Mouse (Mus musculus) forebrain, embryonic 10.5 days (tissue): ENCODE data around the gene Unc50. TPM values are rescaled to one million over a fixed set of nuclear protein-coding genes. Genes with fewer than 3 reads are reported as not detected.

ENCODE experiments used
- DNase-seq: peaks from one replicate; pipeline ENCODE4 v3.0.0-alpha.2; 2017; ENCODE audit warnings: low spot score; ENCODE audit errors: extremely low spot score
- H3K27ac ChIP-seq: fragments of 300-500 bp; sonication (generic); 2 replicates; pipeline ENCODE4 v1.5.1; 2016; ENCODE audit warnings: mild to moderate bottlenecking
- H3K27me3 ChIP-seq: fragments of 300-500 bp; sonication (generic); 2 replicates; pipeline ENCODE4 v1.6.1; 2016; ENCODE audit warnings: mild to moderate bottlenecking; ENCODE audit not compliant: poor library complexity, severe bottlenecking
- H3K36me3 ChIP-seq: fragments of 300-500 bp; sonication (generic); replicated peaks from 2 replicates; pipeline ENCODE4 v1.6.1; 2016; ENCODE audit warnings: mild to moderate bottlenecking, moderate library complexity
- H3K4me1 ChIP-seq: fragments of 300-500 bp; sonication (generic); 2 replicates; pipeline ENCODE4 v1.6.1; 2016
- H3K4me3 ChIP-seq: fragments of 300-500 bp; sonication (generic); 2 replicates; pipeline ENCODE4 v1.5.1; 2016; ENCODE audit warnings: mild to moderate bottlenecking, moderate library complexity
- H3K9me3 ChIP-seq: fragments of 300-500 bp; sonication (generic); 2 replicates; pipeline ENCODE4 v1.6.1; 2016; ENCODE audit warnings: mild to moderate bottlenecking, moderate library complexity
- WGBS: fragments of 180-500 bp; shearing (Covaris S2); methylation state at CpG from one replicate; pipeline ENCODE4 v1.1.7; 2016; 5-methylcytosine and 5-hydroxymethylcytosine counted together
- polyA plus RNA-seq: library from polyadenylated mRNA; unstranded; fragments of >200 nt; fragmentation: Nextera tagmentation; extraction: Ambion mirVana; gene quantifications from 2 replicates; pipeline ENCODE4 v1.2.1, GENCODE M21; 2016

The Unc50 gene
- polyA plus RNA-seq, 1 experiment from 2014 or later, result 113 TPM

DNA sequence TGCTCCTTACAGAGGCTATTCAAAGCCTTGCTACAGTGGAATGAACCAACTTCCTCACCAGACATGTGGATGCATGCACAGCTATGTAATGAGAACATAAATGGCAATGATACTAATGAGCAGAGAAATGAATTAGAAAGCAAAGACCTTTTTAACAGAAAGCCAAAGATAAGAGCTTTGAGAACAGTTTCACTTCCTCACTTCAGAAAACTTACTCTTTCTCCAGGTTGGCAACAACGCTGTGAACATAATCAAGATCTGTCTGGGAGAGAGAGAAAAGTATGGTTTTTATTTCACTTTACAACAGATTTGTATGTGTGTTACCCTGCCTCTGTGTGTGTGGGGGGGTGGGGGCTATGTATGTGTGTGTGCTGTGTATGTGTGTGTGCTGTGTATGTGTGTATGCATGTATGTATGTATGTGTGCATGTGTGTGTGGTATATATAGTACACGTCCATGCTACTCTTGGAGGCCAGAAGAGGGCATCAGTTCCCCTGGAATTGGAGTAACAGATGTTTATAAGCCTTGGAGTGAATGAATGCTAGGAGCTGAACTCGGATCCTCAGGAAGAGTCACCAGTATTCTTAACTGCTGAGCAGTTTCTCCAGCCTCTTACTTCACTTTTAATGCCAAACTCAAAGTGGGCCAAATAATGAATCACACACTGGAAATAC is 36.5 kb downstream of the Unc50 start:
- no peaks in the 10 kb centered on the region for H3K36me3 ChIP-seq
- no peaks in the 10 kb centered on the region for H3K4me1 ChIP-seq
- DNase-seq, result no peak
- no peak overlapping the region for H3K4me3 ChIP-seq
- H3K27ac ChIP-seq, result no peak overlapping the region
- H3K27me3 ChIP-seq, result no peaks in the 10 kb centered on the region
- H3K9me3 ChIP-seq, result no peaks in the 10 kb centered on the region
- WGBS, result 90% methylated on average over 3 of the region's 3 CpGs

DNA sequence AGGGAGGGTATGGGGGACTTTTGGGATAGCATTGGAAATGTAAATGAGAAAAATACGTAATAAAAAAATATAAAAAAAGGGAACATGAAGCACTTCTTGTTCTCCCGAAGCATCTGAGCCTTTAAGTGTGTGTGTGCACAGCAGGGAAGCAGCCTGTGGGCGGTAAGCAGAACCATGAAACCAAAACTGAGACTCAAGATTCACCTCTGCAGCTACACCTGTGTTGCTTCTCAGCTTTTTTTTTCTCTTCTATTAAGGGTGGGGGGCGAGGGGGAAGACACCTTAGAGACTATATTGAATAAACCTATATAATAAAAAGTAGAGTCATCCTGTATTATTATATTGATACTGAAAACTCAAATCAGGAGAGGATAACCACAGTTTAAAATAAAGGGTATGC is 37.9 kb downstream of the Unc50 start:
- WGBS, result 86% methylated on average over 4 of the region's 4 CpGs
- Histone ChIP-seq H3K27me3 (no peaks in the 10 kb centered on the region), H3K9me3 (no peaks in the 10 kb centered on the region), H3K36me3 (no peaks in the 10 kb centered on the region), H3K4me1 (no peaks in the 10 kb centered on the region), H3K27ac (no peak overlapping the region), H3K4me3 (no peak overlapping the region)
- DNase-seq, result no peak

- no peak overlapping the region for H3K4me3 ChIP-seq
- H3K27me3 ChIP-seq, result no peaks in the 10 kb centered on the region
- 95% methylated on average over 5 of the region's 5 CpGs for WGBS
These were observed 39.1 kb downstream of the Unc50 start for GRCm38 (mm10) chr1:37469007-37469406.

GRCm38 (mm10) chr1:37471179-37472148 is 41.5 kb downstream of the Unc50 start:
- no peaks in the 10 kb centered on the region for H3K27me3 ChIP-seq
- no peaks in the 10 kb centered on the region for H3K9me3 ChIP-seq
- DNase-seq, result no peak
- no peaks in the 10 kb centered on the region for H3K36me3 ChIP-seq
- WGBS, result 80% methylated on average over 6 of the region's 6 CpGs
- no peak overlapping the region for H3K27ac ChIP-seq
- no peak overlapping the region for H3K4me3 ChIP-seq
- H3K4me1 ChIP-seq, result no peaks in the 10 kb centered on the region; the same call in 1 of the 2 replicates

More at GRCm38 (mm10) chr1:37469007-37469406, 39.1 kb downstream of the Unc50 start:
- DNase-seq, result no peak
- H3K4me1 ChIP-seq, result no peaks in the 10 kb centered on the region
- H3K36me3 ChIP-seq, result no peaks in the 10 kb centered on the region
- no peak overlapping the region for H3K27ac ChIP-seq
- no peaks in the 10 kb centered on the region for H3K9me3 ChIP-seq

DNA sequence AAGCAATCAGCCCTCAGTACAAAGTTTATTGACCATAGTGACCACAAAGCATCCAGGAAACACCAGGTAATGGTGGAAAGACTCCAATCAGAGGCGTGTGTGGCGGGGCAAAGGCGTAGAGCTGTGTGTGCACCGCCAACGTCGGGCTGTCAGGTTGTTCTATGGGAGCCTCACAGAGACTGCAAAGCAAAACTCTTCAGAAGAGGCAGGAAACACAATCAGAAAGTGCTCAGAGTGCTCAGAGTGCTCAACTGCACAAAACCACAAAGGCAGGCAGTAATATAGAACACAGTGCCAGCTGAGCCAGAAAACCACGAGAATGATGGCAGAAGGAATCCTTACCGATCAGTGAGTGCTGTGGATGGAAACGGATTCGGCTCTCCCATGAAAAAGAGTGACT is 43.3 kb downstream of the Unc50 start:
- no peaks in the 10 kb centered on the region for H3K36me3 ChIP-seq
- no peak overlapping the region for H3K4me3 ChIP-seq
- WGBS, result 94% methylated on average over 10 of the region's 10 CpGs
- no peaks in the 10 kb centered on the region for H3K27me3 ChIP-seq
- DNase-seq, result no peak
- no peaks in the 10 kb centered on the region; the same call in 1 of the 2 replicates for H3K4me1 ChIP-seq
- no peak overlapping the region for H3K27ac ChIP-seq
- no peaks in the 10 kb centered on the region for H3K9me3 ChIP-seq

DNA sequence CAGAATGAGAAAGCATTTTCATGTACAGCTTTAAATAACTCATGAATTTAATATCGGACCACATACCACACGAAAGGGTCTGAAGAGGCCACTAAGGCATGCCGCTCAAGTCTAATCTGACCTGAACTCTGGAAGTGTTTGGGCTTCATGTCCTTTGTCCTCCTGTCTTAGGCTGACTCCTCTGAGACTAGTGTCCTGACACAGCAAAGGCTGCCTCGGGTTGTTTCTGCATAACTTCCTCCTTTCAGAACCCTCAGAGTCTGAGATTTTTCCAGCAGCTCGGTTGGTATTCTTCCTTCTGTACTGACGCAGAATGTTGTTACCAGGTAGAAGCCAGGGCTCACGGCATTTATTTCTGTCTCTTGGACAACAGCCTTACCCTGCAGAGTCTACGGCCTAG is 44.1 kb downstream of the Unc50 start:
- Histone ChIP-seq H3K27me3 (no peaks in the 10 kb centered on the region), H3K4me3 (no peak overlapping the region), H3K9me3 (no peaks in the 10 kb centered on the region), H3K27ac (no peak overlapping the region), H3K4me1 (no peaks in the 10 kb centered on the region; the same call in 1 of the 2 replicates), H3K36me3 (no peaks in the 10 kb centered on the region)
- no peak for DNase-seq
- 89% methylated on average over 8 of the region's 8 CpGs for WGBS

- H3K27ac ChIP-seq, result no peak overlapping the region
- no peak for DNase-seq
- H3K27me3 ChIP-seq, result no peaks in the 10 kb centered on the region
- no peaks in the 10 kb centered on the region; the same call in 1 of the 2 replicates for H3K4me1 ChIP-seq
- no peak overlapping the region for H3K4me3 ChIP-seq
- H3K9me3 ChIP-seq, result no peaks in the 10 kb centered on the region
- 91% methylated on average over 6 of the region's 6 CpGs for WGBS
- H3K36me3 ChIP-seq, result no peaks in the 10 kb centered on the region
These were observed 44.8 kb downstream of the Unc50 start for GRCm38 (mm10) chr1:37474634-37475190.

- DNase-seq, result no peak
- Histone ChIP-seq H3K9me3 (no peaks in the 10 kb centered on the region), H3K4me1 (no peaks in the 10 kb centered on the region; the same call in 1 of the 2 replicates), H3K36me3 (no peaks in the 10 kb centered on the region), H3K27ac (no peak overlapping the region), H3K4me3 (no peak overlapping the region), H3K27me3 (no peaks in the 10 kb centered on the region)
- 89% methylated on average over 3 of the region's 3 CpGs for WGBS
These were observed 45.4 kb downstream of the Unc50 start for GRCm38 (mm10) chr1:37475312-37475711.

DNA sequence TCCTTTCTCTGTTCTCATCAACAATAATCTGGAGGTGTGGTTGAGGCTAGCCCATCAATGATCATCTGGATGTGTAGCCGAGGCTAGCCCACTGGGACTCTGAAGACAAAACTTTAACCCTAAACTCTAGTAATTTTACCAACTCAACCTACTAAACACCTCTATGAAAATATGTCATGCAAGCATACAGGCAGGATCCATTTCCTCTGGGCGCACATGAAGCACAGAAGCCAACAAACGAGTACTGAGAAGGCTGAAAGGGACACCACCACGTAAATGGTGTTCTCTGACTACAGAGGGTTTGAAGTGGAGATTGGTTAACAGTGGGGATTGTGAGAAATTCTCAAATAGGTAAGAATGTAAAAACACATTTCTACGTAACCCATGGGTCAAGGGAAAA is 47.3 kb downstream of the Unc50 start:
- 91% methylated on average over 5 of the region's 5 CpGs for WGBS
- no peak overlapping the region for H3K4me3 ChIP-seq
- H3K36me3 ChIP-seq, result no peaks in the 10 kb centered on the region

GRCm38 (mm10) chr1:37477928-37478327 is 48.0 kb downstream of the Unc50 start:
- Histone ChIP-seq H3K27me3 (no peaks in the 10 kb centered on the region), H3K9me3 (no peaks in the 10 kb centered on the region), H3K4me3 (no peak overlapping the region), H3K36me3 (no peaks in the 10 kb centered on the region), H3K4me1 (no peaks in the 10 kb centered on the region; the same call in 1 of the 2 replicates), H3K27ac (no peak overlapping the region)
- no peak for DNase-seq
- 95% methylated on average over 5 of the region's 5 CpGs for WGBS

More for the DNA sequence above, 47.3 kb downstream of the Unc50 start:
- no peak for DNase-seq
- no peaks in the 10 kb centered on the region; the same call in 1 of the 2 replicates for H3K4me1 ChIP-seq
- H3K27ac ChIP-seq, result no peak overlapping the region
- H3K9me3 ChIP-seq, result no peaks in the 10 kb centered on the region
- no peaks in the 10 kb centered on the region for H3K27me3 ChIP-seq

- Histone ChIP-seq H3K27me3 (no peaks in the 10 kb centered on the region), H3K9me3 (no peaks in the 10 kb centered on the region), H3K4me3 (no peak overlapping the region), H3K36me3 (no peaks in the 10 kb centered on the region), H3K27ac (no peak overlapping the region), H3K4me1 (no peaks in the 10 kb centered on the region; the same call in 1 of the 2 replicates)
- DNase-seq, result no peak
- WGBS, result 82% methylated on average over 7 of the region's 7 CpGs
These were observed 48.5 kb downstream of the Unc50 start for GRCm38 (mm10) chr1:37478416-37478815.

DNA sequence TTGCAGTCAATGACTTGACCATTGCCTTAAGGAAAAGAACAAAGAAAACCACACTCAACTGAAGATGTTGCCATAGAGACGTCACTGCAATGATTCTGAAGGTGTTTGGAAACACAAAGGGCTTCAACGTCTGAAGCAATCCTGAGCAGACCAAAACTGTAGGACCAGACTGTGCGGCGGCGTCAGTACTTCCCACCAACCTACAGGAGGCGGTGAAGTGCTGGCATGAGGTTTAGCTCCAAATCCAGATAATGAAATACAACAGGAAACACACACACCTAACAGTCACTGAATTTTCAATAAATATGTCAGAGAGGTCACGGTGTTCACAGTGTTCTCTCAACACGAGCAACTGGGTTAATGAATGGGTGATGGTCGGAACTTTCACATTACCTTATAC is 49.1 kb downstream of the Unc50 start:
- no peaks in the 10 kb centered on the region; the same call in 1 of the 2 replicates for H3K4me1 ChIP-seq
- DNase-seq, result no peak
- 83% methylated on average over 9 of the region's 9 CpGs for WGBS
- no peak overlapping the region for H3K27ac ChIP-seq
- no peak overlapping the region for H3K4me3 ChIP-seq
- no peaks in the 10 kb centered on the region for H3K27me3 ChIP-seq
- H3K9me3 ChIP-seq, result no peaks in the 10 kb centered on the region
- H3K36me3 ChIP-seq, result no peaks in the 10 kb centered on the region
